Mouse (Mus musculus) MEL (cell line): ENCODE measurements at regions not wholly inside any gene's neighbourhood (a gene's known extent, or its start where the extent isn't known, plus 50 kb on each side); places are given as distances from the start of the nearest gene placed in this dataset.

Source experiments
- DNase-seq: peaks from one replicate; pipeline ENCODE4 v3.0.0; 2011; ENCODE audit warnings: low read depth, low spot score
- H3K27ac ChIP-seq: 2 replicates; pipeline ENCODE4 v1.5.1; 2012; ENCODE audit warnings: low read depth, mild to moderate bottlenecking, control low read depth, low read length, moderate library complexity; ENCODE audit not compliant: control insufficient read depth
- H3K27me3 ChIP-seq, 2 experiments: fragments of 150-350 bp in 1 of 2; sonication (generic) in 1 of 2; 2 replicates each; pipeline ENCODE4 v1.6.1; 2012; ENCODE audit warnings: low read length in 2 of 2, mild to moderate bottlenecking in 2 of 2, improper control_type of control experiment in 1 of 2, moderate library complexity in 1 of 2; ENCODE audit not compliant: insufficient read depth in 2 of 2, control insufficient read depth in 1 of 2
- H3K36me3 ChIP-seq, 2 experiments: 2 replicates each; pipeline ENCODE4 v1.6.1; 2012 to 2014; ENCODE audit warnings: low read length in 2 of 2, improper control_type of control experiment in 1 of 2, inconsistent platforms in 1 of 2, mild to moderate bottlenecking in 1 of 2; ENCODE audit not compliant: insufficient read depth in 2 of 2, control insufficient read depth in 1 of 2
- H3K4me1 ChIP-seq, 2 experiments: fragments of 150-350 bp in 1 of 2; sonication (generic) in 1 of 2; 2 replicates each; pipeline ENCODE4 v1.6.1; 2012; ENCODE audit warnings: low read length in 2 of 2, improper control_type of control experiment in 1 of 2, mild to moderate bottlenecking in 1 of 2; ENCODE audit not compliant: insufficient read depth in 2 of 2, control insufficient read depth in 1 of 2
- H3K4me3 ChIP-seq, 2 experiments: fragments of 150-350 bp in 1 of 2; sonication (generic) in 1 of 2; 2 replicates each; pipeline ENCODE4 v1.5.1; 2012; ENCODE audit warnings: low read depth in 2 of 2, low read length in 2 of 2, mild to moderate bottlenecking in 2 of 2, moderate library complexity in 2 of 2, control low read depth in 1 of 2, improper control_type of control experiment in 1 of 2; ENCODE audit not compliant: control insufficient read depth in 1 of 2, insufficient read depth in 1 of 2
- H3K79me2 ChIP-seq: 2 replicates; pipeline ENCODE4 v1.6.1; 2012; ENCODE audit warnings: mild to moderate bottlenecking, low read length, moderate library complexity; ENCODE audit not compliant: control insufficient read depth, poor library complexity, insufficient read depth
- H3K9ac ChIP-seq: 2 replicates; pipeline ENCODE4 v1.6.1; 2012; ENCODE audit warnings: low read depth, mild to moderate bottlenecking, control low read depth, low read length, moderate library complexity; ENCODE audit not compliant: control insufficient read depth, poor library complexity, severe bottlenecking
- H3K9me3 ChIP-seq: fragments of 150-350 bp; sonication (generic); replicated peaks from 2 replicates; pipeline ENCODE4 v1.6.1; 2012; ENCODE audit warnings: mild to moderate bottlenecking, low read length, improper control_type of control experiment, moderate library complexity; ENCODE audit not compliant: insufficient read depth
- BHLHE40 ChIP-seq: IDR thresholded peaks from 2 replicates; pipeline ENCODE4 v1.6.1; 2012; ENCODE audit warnings: low read depth, mild to moderate bottlenecking, inconsistent platforms, low read length, improper control_type of control experiment, borderline replicate concordance
- CHD1 ChIP-seq: IDR thresholded peaks from 2 replicates; pipeline ENCODE4 v1.6.1; 2012; ENCODE audit warnings: low read depth, mild to moderate bottlenecking, inconsistent platforms, low read length, improper control_type of control experiment
- CHD2 ChIP-seq: IDR thresholded peaks from 2 replicates; pipeline ENCODE4 v1.6.1; 2011; ENCODE audit warnings: low read length, improper control_type of control experiment
- CTCF ChIP-seq, 3 experiments: IDR thresholded peaks in 2 of 3; conservative IDR thresholded peaks in 1 of 3; 2 replicates each; pipeline ENCODE4 v1.5.1; 2011 to 2012; ENCODE audit warnings: low read length in 3 of 3, low read depth in 2 of 3, mild to moderate bottlenecking in 2 of 3, improper control_type of control experiment in 1 of 3, inconsistent platforms in 1 of 3, mixed read lengths in 1 of 3, moderate library complexity in 1 of 3; ENCODE audit not compliant: control insufficient read depth in 1 of 3, insufficient read depth in 1 of 3, poor library complexity in 1 of 3, severe bottlenecking in 1 of 3
- EP300 ChIP-seq, 2 experiments: IDR thresholded peaks; 2 replicates each; pipeline ENCODE4 v1.6.1; 2011; ENCODE audit warnings: improper control_type of control experiment in 2 of 2, low read length in 2 of 2, low read depth in 1 of 2, mild to moderate bottlenecking in 1 of 2
- ETS1 ChIP-seq: IDR thresholded peaks from 2 replicates; pipeline ENCODE4 v1.6.1; 2012; ENCODE audit warnings: low read depth, mild to moderate bottlenecking, inconsistent platforms, low read length, improper control_type of control experiment, moderate library complexity
- JUND ChIP-seq: IDR thresholded peaks from 2 replicates; pipeline ENCODE4 v1.6.1; 2011; ENCODE audit warnings: low read depth, mild to moderate bottlenecking, improper control_type of control experiment, low read length
- KAT2A ChIP-seq: conservative IDR thresholded peaks from 2 replicates; pipeline ENCODE4 v1.6.1; 2012; ENCODE audit warnings: low read depth, low read length, improper control_type of control experiment, inconsistent platforms
- MAFK ChIP-seq: IDR thresholded peaks from 2 replicates; pipeline ENCODE4 v1.6.1; 2011; ENCODE audit warnings: low read depth, mild to moderate bottlenecking, low read length, improper control_type of control experiment, borderline replicate concordance
- MAX ChIP-seq: IDR thresholded peaks from 2 replicates; pipeline ENCODE4 v1.6.1; 2011; ENCODE audit warnings: low read length, improper control_type of control experiment
- MXI1 ChIP-seq: IDR thresholded peaks from 2 replicates; pipeline ENCODE4 v1.6.1; 2011; ENCODE audit warnings: mild to moderate bottlenecking, low read depth, low read length, improper control_type of control experiment
- MYB ChIP-seq: IDR thresholded peaks from 2 replicates; pipeline ENCODE4 v1.6.1; 2011; ENCODE audit warnings: mild to moderate bottlenecking, low read depth, low read length, improper control_type of control experiment
- MYC ChIP-seq: IDR thresholded peaks from 2 replicates; pipeline ENCODE4 v1.6.1; 2011; ENCODE audit warnings: low read depth, mild to moderate bottlenecking, low read length, improper control_type of control experiment, moderate library complexity
- NELFE ChIP-seq: IDR thresholded peaks from 2 replicates; pipeline ENCODE4 v1.6.1; 2011; ENCODE audit warnings: low read depth, low read length, improper control_type of control experiment
- NRF1 ChIP-seq: IDR thresholded peaks from 2 replicates; pipeline ENCODE4 v1.6.1; 2014; ENCODE audit warnings: low read depth, mild to moderate bottlenecking, inconsistent platforms, low read length, improper control_type of control experiment, moderate library complexity; ENCODE audit not compliant: poor library complexity, insufficient read depth, severe bottlenecking
- POLR2AphosphoS2 ChIP-seq: IDR thresholded peaks from 2 replicates; pipeline ENCODE4 v1.6.1; 2011; ENCODE audit warnings: low read length, improper control_type of control experiment
- POLR2AphosphoS5 ChIP-seq: IDR thresholded peaks from 2 replicates; pipeline ENCODE4 v1.6.1; 2012; ENCODE audit warnings: low read depth, borderline replicate concordance, mild to moderate bottlenecking, inconsistent platforms, low read length, moderate library complexity, mixed read lengths
- RAD21 ChIP-seq: IDR thresholded peaks from 2 replicates; pipeline ENCODE4 v1.6.1; 2011; ENCODE audit warnings: mild to moderate bottlenecking, low read depth, low read length, improper control_type of control experiment
- SMC3 ChIP-seq: IDR thresholded peaks from 2 replicates; pipeline ENCODE4 v1.6.1; 2011; ENCODE audit warnings: low read depth, low read length, improper control_type of control experiment
- TAL1 ChIP-seq: IDR thresholded peaks from 2 replicates; pipeline ENCODE4 v1.6.1; 2012; ENCODE audit warnings: mild to moderate bottlenecking, inconsistent platforms, low read length, moderate library complexity, mixed read lengths
- UBTF ChIP-seq: IDR thresholded peaks from 2 replicates; pipeline ENCODE4 v1.6.1; 2012; ENCODE audit warnings: low read depth, mild to moderate bottlenecking, inconsistent platforms, low read length, improper control_type of control experiment, moderate library complexity, borderline replicate concordance; ENCODE audit not compliant: insufficient read depth
- ZC3H11A ChIP-seq: IDR thresholded peaks from 2 replicates; pipeline ENCODE4 v1.6.1; 2012; ENCODE audit warnings: low read depth, mild to moderate bottlenecking, inconsistent platforms, low read length, improper control_type of control experiment
- ZKSCAN1 ChIP-seq: IDR thresholded peaks from 2 replicates; pipeline ENCODE4 v1.6.1; 2012; ENCODE audit warnings: low read depth, mild to moderate bottlenecking, inconsistent platforms, low read length, improper control_type of control experiment, moderate library complexity
- ZMIZ1 ChIP-seq: IDR thresholded peaks from 2 replicates; pipeline ENCODE4 v1.6.1; 2012; ENCODE audit warnings: low read depth, mild to moderate bottlenecking, inconsistent platforms, low read length, improper control_type of control experiment, moderate library complexity
- ZNF384 ChIP-seq: IDR thresholded peaks from 2 replicates; pipeline ENCODE4 v1.6.1; 2012; ENCODE audit warnings: low read depth, mild to moderate bottlenecking, inconsistent platforms, low read length, improper control_type of control experiment

DNA sequence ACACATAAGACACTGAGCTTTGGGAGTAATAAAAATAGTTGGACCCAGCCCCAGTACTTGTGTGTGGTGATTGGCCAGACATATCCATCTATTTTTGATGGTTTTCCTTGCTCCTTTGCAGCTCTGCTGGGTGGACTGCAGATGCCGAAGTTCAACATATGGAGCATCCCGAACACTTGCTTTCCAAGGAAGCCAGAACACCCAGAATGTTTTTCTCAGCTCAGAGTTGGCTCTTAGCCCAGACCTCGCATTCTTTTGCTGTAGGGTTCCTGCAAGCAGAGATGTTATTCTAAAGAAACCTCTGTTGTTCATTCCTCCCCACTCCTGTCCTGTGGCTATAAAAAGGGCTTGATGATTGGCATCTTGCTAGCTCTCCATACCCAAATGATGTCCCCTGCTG, 275.3 kb upstream of the Vstm2b start:
- DNase-seq, result no peak
- Histone ChIP-seq H3K4me1 (no peaks in the 10 kb centered on the region), H3K9ac (no peak overlapping the region), H3K4me3 (no peak overlapping the region), H3K27ac (no peak overlapping the region), H3K79me2 (no peaks in the 10 kb centered on the region), H3K9me3 (no peaks in the 10 kb centered on the region), H3K36me3 (no peaks in the 10 kb centered on the region), H3K27me3 (no peaks in the 10 kb centered on the region)
- no peak for TF ChIP-seq POLR2AphosphoS2
- no peak for TF ChIP-seq EP300 (IDR thresholded peaks at IDR 0.05; ENCODE audit: low read depth in 1 of 2, low read length in 2 of 2)
- no peak for TF ChIP-seq TAL1
- no peak for TF ChIP-seq KAT2A
- no peak for TF ChIP-seq RAD21
- no peak for TF ChIP-seq NRF1
- no peak for TF ChIP-seq NELFE
- TF ChIP-seq BHLHE40, result no peak
- no peak for TF ChIP-seq CHD1
- no peak for TF ChIP-seq ZNF384
- TF ChIP-seq JUND, result no peak
- no peak for TF ChIP-seq MYC
- no peak for TF ChIP-seq MAFK
- TF ChIP-seq CHD2, result no peak

GRCm38 (mm10) chr7:40623286-40623685, 274.8 kb upstream of the Vstm2b start:
- no peaks in the 10 kb centered on the region for H3K36me3 ChIP-seq
- no peaks in the 10 kb centered on the region for H3K79me2 ChIP-seq
- H3K9me3 ChIP-seq, result no peaks in the 10 kb centered on the region
- no peaks in the 10 kb centered on the region for H3K4me1 ChIP-seq
- H3K27ac ChIP-seq, result no peak overlapping the region
- TF ChIP-seq UBTF (no peak), TAL1 (no peak), ZKSCAN1 (no peak), CTCF (IDR thresholded peaks at IDR 0.05 in 2 of 3, conservative IDR thresholded peaks at IDR 0.05 in 1 of 3; ENCODE audit: control insufficient read depth in 1 of 3, insufficient read depth in 1 of 3, low read depth in 2 of 3, low read length in 3 of 3, poor library complexity in 1 of 3, severe bottlenecking in 1 of 3) (no peak), ZC3H11A (no peak), POLR2AphosphoS5 (no peak), MYC (no peak), MAX (no peak), ZMIZ1 (no peak), MYB (no peak), MXI1 (no peak), ETS1 (no peak), SMC3 (no peak)
- no peaks in the 10 kb centered on the region for H3K27me3 ChIP-seq
- no peak overlapping the region for H3K9ac ChIP-seq
- H3K4me3 ChIP-seq, result no peak overlapping the region
- no peak for DNase-seq
